Mouse (Mus musculus): ENCODE data around the gene Gys1. TPM values are rescaled to one million over a fixed set of nuclear protein-coding genes. Genes with fewer than 3 reads are reported as not detected.

Gys1 gene
- polyA plus RNA-seq, 1 experiment from 2014 or later = 79.9 TPM

GRCm38 (mm10) chr7:45498427-45498826 lies 63.8 kb downstream of the Gys1 start:
- no peaks in the 10 kb centered on the region for H3K27me3 ChIP-seq (ENCODE audit: insufficient read depth, poor library complexity, severe bottlenecking)
- H3K27ac ChIP-seq = no peak overlapping the region
- no peak overlapping the region for H3K4me3 ChIP-seq
- H3K4me1 ChIP-seq = peaks cover 24% of the 10 kb centered on the region
- H3K36me3 ChIP-seq = peaks cover 98% of the 10 kb centered on the region
- 97% methylated on average over 6 of the region's 6 CpGs for WGBS
- no peak for DNase-seq (ENCODE audit: low spot score)
- no peaks in the 10 kb centered on the region for H3K9me3 ChIP-seq

Small RNAs within 50 kb of the gene (microRNA-seq; reads per million reads assigned to microRNA genes)
- gene Gm22133 = not detected

Other genes starting within 250 kb of the Gys1 start
- 0.69 and 0.88 TPM in 2 replicates for gene Ccdc155, start 230.0 kb upstream of the Gys1 start, polyA plus RNA-seq (2016; fragmentation: Nextera tagmentation; extraction: Ambion mirVana)
- 1.2 and 1.9 TPM in 2 replicates for gene Dkkl1, start 222.7 kb upstream of the Gys1 start, polyA plus RNA-seq (2016; fragmentation: Nextera tagmentation; extraction: Ambion mirVana)
- gene Tead2, start 219.1 kb upstream of the Gys1 start, polyA plus RNA-seq (2016; fragmentation: Nextera tagmentation; extraction: Ambion mirVana) = 161 and 210 TPM in 2 replicates
- gene Cd37, start 195.7 kb upstream of the Gys1 start, polyA plus RNA-seq (2016; fragmentation: Nextera tagmentation; extraction: Ambion mirVana) = 1.5 and 2.3 TPM in 2 replicates
- 0.50 and 0.83 TPM in 2 replicates for gene Slc6a16, start 193.8 kb upstream of the Gys1 start, polyA plus RNA-seq (2016; fragmentation: Nextera tagmentation; extraction: Ambion mirVana)
- gene Slc6a21, start 157.3 kb upstream of the Gys1 start, polyA plus RNA-seq (2016; fragmentation: Nextera tagmentation; extraction: Ambion mirVana) = not detected in 2 replicates
- 13.5 and 15.2 TPM in 2 replicates for gene Trpm4, start 101.1 kb upstream of the Gys1 start, polyA plus RNA-seq (2016; fragmentation: Nextera tagmentation; extraction: Ambion mirVana)
- gene Hrc, start 99.6 kb upstream of the Gys1 start, polyA plus RNA-seq (2016; fragmentation: Nextera tagmentation; extraction: Ambion mirVana) = 17.9 and 31.4 TPM in 2 replicates
- 2.4 and 2.9 TPM in 2 replicates for gene Ppfia3, start 67.8 kb upstream of the Gys1 start, polyA plus RNA-seq (2016; fragmentation: Nextera tagmentation; extraction: Ambion mirVana)
- 0.59 and 1.4 TPM in 2 replicates for gene Lin7b, start 64.3 kb upstream of the Gys1 start, polyA plus RNA-seq (2016; fragmentation: Nextera tagmentation; extraction: Ambion mirVana)
- gene Snrnp70, start 39.1 kb upstream of the Gys1 start, polyA plus RNA-seq (2016; fragmentation: Nextera tagmentation; extraction: Ambion mirVana) = 173 and 241 TPM in 2 replicates
- 0.28 and 0.45 TPM in 2 replicates for gene Kcna7, start 29.2 kb upstream of the Gys1 start, polyA plus RNA-seq (2016; fragmentation: Nextera tagmentation; extraction: Ambion mirVana)
- 1.5 and 2.6 TPM in 2 replicates for gene Ntf5, start 21.1 kb upstream of the Gys1 start, polyA plus RNA-seq (2016; fragmentation: Nextera tagmentation; extraction: Ambion mirVana)
- not detected in 2 replicates for gene Lhb, start 14.0 kb upstream of the Gys1 start, polyA plus RNA-seq (2016; fragmentation: Nextera tagmentation; extraction: Ambion mirVana)
- gene Ruvbl2, start 3.3 kb downstream of the Gys1 start, polyA plus RNA-seq (2016; fragmentation: Nextera tagmentation; extraction: Ambion mirVana) = 121 and 175 TPM in 2 replicates
- 4,578 and 4,939 TPM in 2 replicates for gene Ftl1, start 25.0 kb downstream of the Gys1 start, polyA plus RNA-seq (2016; fragmentation: Nextera tagmentation; extraction: Ambion mirVana)
- 187 and 244 TPM in 2 replicates for gene Bax, start 32.1 kb downstream of the Gys1 start, polyA plus RNA-seq (2016; fragmentation: Nextera tagmentation; extraction: Ambion mirVana)
- 2.6 and 2.9 TPM in 2 replicates for gene Tulp2, start 47.0 kb downstream of the Gys1 start, polyA plus RNA-seq (2016; fragmentation: Nextera tagmentation; extraction: Ambion mirVana)
- not detected in 2 replicates for gene Gm45808, start 52.0 kb downstream of the Gys1 start, polyA plus RNA-seq (2016; fragmentation: Nextera tagmentation; extraction: Ambion mirVana)
- 5.8 and 6.1 TPM in 2 replicates for gene Dhdh, start 54.0 kb downstream of the Gys1 start, polyA plus RNA-seq (2016; fragmentation: Nextera tagmentation; extraction: Ambion mirVana)
- 163 and 198 TPM in 2 replicates for gene Nucb1, start 75.6 kb downstream of the Gys1 start, polyA plus RNA-seq (2016; fragmentation: Nextera tagmentation; extraction: Ambion mirVana)
- gene Ppp1r15a, start 91.4 kb downstream of the Gys1 start, polyA plus RNA-seq (2016; fragmentation: Nextera tagmentation; extraction: Ambion mirVana) = 28.2 and 31.2 TPM in 2 replicates
- 0.59 and 0.64 TPM in 2 replicates for gene Plekha4, start 91.5 kb downstream of the Gys1 start, polyA plus RNA-seq (2016; fragmentation: Nextera tagmentation; extraction: Ambion mirVana)
- gene Hsd17b14, start 120.0 kb downstream of the Gys1 start, polyA plus RNA-seq (2016; fragmentation: Nextera tagmentation; extraction: Ambion mirVana) = 0.42 and 1.2 TPM in 2 replicates
- 76.7 and 80.8 TPM in 2 replicates for gene Bcat2, start 135.3 kb downstream of the Gys1 start, polyA plus RNA-seq (2016; fragmentation: Nextera tagmentation; extraction: Ambion mirVana)
- gene Fgf21, start 180.6 kb downstream of the Gys1 start, polyA plus RNA-seq (2016; fragmentation: Nextera tagmentation; extraction: Ambion mirVana) = not detected in 2 replicates
- gene Fut1, start 182.4 kb downstream of the Gys1 start, polyA plus RNA-seq (2016; fragmentation: Nextera tagmentation; extraction: Ambion mirVana) = not detected in 2 replicates
- 0.25 and 0.49 TPM in 2 replicates for gene Izumo1, start 187.0 kb downstream of the Gys1 start, polyA plus RNA-seq (2016; fragmentation: Nextera tagmentation; extraction: Ambion mirVana)
- 17.6 and 20.5 TPM in 2 replicates for gene Rasip1, start 192.6 kb downstream of the Gys1 start, polyA plus RNA-seq (2016; fragmentation: Nextera tagmentation; extraction: Ambion mirVana)
- 1.9 and 2.3 TPM in 2 replicates for gene Mamstr, start 205.1 kb downstream of the Gys1 start, polyA plus RNA-seq (2016; fragmentation: Nextera tagmentation; extraction: Ambion mirVana)
- gene Fut2, start 231.6 kb downstream of the Gys1 start, polyA plus RNA-seq (2016; fragmentation: Nextera tagmentation; extraction: Ambion mirVana) = 1.1 and 1.3 TPM in 2 replicates
- gene Ntn5, start 249.2 kb downstream of the Gys1 start, polyA plus RNA-seq (2016; fragmentation: Nextera tagmentation; extraction: Ambion mirVana) = 0.13 and 0.14 TPM in 2 replicates

All from heart, embryonic 10.5 days (tissue).